Mouse (Mus musculus): Measurements from ENCODE around the gene Steap4.
"Not testable (repeated sequence)": the region's sequence is repeated elsewhere in the genome, so short reads cannot be mapped to it uniquely, and the experiment has no call there.

The Steap4 gene

DNA sequence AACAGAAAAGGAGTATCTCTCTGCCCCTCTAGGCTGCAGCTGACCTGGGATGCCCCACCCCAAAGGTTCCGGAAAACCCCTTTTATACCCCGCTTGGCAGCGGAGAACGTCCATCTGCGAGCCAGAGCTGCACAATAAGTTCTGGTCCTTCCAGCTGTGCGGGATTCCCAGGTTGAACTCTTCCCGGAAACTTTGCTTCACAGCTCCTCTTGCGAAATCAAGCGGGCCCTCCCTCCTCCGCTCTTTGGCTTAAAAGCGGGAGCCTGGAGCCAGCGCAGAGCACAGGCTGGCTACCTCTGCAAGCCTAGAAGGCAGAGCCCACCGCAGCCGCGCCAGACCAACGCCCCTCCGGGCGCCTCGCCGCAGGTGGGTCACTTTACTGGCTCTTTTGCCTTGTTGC is at the start of gene Steap4:
Steap4 (plus strand) TSS at position 282 of the 400 bp plus-strand sequence.
- CTCF ChIA-PET, result no interaction called here

DNA sequence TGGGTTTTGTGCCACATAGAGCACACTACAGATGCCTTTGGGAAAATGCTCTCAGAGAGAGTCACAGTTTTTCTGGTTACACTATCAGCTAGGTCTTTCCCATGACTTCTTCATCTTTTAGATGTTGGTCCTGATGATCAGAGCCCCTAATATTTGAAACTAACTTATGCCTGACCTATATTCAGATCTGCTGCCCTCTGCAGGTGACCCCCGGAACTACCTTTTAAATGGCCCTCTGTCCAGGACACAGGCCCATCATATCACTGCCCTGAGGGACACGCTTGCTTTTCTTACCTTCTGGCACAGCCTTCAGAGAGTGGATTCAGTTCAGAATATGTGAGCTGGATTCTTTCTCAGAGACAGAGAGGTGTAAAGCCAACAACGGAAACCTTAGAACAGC is 48.3 kb upstream of the Steap4 start:
- CTCF ChIA-PET, result no interaction called here

GRCm38 (mm10) chr5:7917501-7918295 is 42.6 kb upstream of the Steap4 start:
- CTCF ChIA-PET, result interaction anchor here (0.6 kb wide), 1 partner anchor 567 kb away, joined by 3 read pairs; no protein-coding TSS in a partner anchor

DNA sequence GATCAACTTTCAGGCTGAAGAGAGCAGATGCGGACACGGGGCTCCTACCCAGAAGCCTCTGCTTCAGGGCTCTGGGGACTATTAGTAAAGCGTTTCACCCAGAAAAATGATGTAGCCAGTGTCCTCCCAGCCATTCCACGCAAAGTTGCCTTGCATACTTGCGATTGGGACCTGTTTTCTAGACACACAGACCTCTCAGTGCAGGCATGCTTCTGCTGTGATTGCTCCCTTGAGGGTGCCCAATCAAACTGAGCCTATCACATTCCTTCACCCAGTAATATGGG is 42.0 kb upstream of the Steap4 start:
- CTCF ChIA-PET, result no interaction called here

DNA sequence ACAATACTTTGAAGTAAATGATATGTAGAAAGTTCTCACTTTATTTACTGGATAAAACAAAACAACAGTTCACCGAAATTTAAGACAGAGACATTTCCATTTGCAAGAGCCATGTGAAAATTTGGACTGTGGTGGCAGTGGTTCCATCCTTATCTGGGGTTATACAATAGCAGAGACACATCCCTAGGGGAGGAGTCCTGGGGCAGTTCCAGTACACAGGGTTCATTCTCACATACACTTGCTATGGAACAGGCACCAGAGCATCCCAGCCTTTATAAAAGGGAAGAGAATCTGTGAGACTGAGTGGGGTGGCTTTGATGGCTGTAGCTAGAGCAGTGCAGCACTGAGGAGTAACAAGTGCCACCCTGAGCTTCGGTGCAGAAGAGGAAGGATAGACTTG is 40.6 kb upstream of the Steap4 start:
- CTCF ChIA-PET, result no interaction called here

DNA sequence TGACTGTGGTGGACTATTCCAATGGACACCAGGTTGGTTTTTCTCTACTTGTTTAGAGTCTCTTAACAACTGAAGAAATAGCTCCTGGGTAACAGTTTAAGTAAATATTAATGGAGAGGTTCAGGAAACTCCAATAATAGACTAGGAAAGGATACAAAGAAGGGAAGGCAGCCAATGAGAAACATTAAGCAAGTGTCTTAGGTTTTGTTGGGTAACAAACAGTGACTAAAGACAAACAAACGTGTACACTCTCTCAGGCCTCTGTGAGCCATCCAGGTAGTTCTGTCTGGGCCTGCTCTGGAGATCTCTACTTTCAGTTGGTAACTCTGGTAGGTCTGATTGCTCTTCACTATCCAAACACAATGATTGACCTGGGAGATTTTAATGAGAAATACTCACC is 37.5 kb upstream of the Steap4 start:
- CTCF ChIA-PET, result no interaction called here

- CTCF ChIA-PET, result interaction anchor here (0.5 kb wide), 1 partner anchor 881 kb away, joined by 3 read pairs; no protein-coding TSS in a partner anchor
These were observed 36.6 kb upstream of the Steap4 start for GRCm38 (mm10) chr5:7923666-7924065.

DNA sequence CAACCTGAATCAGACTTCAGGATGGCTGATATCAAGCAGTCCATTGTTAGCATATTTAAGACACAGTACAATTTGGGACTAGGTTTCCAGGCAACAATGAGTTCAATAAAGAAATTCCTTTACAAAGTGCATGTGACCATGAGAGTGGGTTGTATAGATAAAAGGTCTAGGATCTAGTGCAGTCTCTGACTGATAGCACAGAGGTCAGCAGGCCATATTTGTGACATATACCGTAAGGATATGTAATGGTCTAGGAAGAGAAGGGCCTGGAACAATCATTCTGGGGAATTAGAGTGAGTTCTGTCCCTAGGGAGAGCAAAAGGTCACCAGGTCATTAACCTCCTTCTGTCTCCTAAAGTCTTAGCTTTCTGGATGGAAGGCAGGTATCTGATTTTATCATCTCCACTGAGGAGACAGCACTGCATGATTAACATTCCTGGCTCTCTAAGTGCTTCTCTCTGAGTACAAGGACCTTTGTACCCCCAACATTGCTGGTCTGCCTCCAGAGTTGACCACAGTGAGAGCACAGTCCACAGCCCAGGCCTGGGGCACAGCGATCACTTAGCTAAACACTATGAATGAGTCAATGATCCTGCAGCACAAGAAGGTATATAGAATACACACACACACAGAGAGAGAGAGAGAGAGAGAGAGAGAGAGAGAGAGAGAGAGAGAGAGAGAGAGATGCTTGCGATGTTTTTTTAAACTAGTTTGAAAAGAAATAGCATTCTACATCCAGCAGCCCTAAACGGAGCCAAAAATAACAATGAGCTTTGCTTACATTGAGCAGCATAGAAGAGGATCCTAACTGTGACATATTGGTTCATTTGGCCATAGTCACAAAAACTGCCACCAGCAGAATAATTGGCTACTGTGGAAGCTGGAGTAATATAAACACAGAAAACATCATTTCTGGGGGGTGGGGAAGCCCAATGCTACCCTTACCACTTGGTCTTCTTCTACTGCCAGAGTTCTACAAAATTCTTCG is 27.7 kb upstream of the Steap4 start:
- CTCF ChIA-PET, result no interaction called here

DNA sequence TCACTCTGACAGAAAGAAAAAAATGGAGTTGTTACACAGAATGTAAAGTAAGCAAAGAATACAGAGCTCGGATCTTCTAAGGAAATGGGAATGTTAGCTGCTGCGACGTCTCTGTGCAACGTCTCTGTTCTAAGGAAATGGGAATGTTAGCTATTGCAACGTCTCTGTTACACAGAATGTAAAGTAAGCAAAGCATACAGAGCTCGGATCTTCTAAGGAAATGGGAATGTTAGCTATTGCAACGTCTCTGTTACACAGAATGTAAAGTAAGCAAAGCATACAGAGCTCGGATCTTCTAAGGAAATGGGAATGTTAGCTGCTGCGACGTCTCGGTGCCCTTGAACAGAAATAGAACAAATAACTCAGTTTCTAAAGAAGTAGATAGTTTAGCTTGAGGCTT is 26.8 kb upstream of the Steap4 start:
- CTCF ChIA-PET, result not testable (repeated sequence)

DNA sequence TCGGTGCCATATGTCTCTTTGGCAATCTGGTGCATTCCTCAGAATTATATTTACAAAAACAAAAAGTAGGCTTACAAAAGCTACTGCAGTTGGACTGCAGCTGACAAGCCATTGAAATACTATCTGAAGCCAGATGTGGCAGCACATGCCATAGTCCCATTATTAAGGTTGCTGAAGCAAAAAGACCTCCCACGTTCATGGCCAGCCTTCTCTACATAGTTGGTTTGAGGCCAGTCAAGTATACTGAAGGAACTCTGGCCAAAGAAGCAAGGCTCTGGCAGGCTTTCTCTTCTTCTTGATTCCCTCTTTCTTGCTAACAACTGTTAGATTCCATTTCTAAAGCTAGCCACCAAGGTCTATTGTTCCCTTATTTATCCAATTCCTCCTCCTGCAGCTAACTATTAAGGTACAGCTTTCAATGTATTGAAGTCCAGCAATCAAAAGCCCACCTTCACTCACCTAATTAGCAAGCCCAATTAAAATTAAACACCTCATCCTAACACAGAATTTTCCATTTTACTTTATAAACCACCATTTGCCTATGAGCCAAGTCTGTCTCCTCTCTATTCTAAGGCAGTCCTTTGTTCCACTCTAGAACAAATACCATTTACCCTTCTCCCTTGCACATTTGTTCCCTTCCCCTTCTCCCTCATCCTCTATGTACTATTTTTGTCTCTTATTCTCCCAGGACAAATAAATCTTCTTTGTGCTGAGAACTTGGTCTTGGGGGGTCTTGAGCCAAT is 26.2 kb upstream of the Steap4 start:
- CTCF ChIA-PET, result no interaction called here

GRCm38 (mm10) chr5:7954838-7955237 is 5.4 kb upstream of the Steap4 start:
- CTCF ChIA-PET, result no interaction called here

GRCm38 (mm10) chr5:7955371-7955966 is 4.8 kb upstream of the Steap4 start:
- CTCF ChIA-PET, result no interaction called here

GRCm38 (mm10) chr5:7958061-7958460 is 2.2 kb upstream of the Steap4 start:
- CTCF ChIA-PET, result interaction anchor here (0.6 kb wide), 1 partner anchor 23 kb away, joined by 3 read pairs; no protein-coding TSS in a partner anchor

DNA sequence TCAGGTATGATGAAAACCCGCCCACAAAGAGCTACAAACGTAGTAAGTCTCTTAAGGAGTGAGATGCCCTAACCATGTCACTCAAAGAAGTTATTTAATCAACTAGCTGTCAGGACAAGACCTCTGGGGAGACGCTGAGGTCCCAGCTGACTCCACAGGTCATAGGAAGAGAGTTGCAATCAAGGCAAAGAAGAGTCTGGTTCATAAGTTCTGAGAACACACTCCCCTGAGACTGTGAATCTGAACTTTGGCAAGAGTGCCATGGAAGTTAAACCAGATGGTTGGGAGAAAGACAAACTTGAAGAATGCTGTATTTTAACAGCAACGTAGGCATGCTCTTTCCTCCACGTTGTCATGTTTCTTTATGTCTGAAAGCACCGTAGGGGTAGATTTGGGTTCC is 971 bp upstream of the Steap4 start:
- CTCF ChIA-PET, result interaction anchor here (0.5 kb wide), 1 partner anchor 222 kb away, joined by 5 read pairs; no protein-coding TSS in a partner anchor

DNA sequence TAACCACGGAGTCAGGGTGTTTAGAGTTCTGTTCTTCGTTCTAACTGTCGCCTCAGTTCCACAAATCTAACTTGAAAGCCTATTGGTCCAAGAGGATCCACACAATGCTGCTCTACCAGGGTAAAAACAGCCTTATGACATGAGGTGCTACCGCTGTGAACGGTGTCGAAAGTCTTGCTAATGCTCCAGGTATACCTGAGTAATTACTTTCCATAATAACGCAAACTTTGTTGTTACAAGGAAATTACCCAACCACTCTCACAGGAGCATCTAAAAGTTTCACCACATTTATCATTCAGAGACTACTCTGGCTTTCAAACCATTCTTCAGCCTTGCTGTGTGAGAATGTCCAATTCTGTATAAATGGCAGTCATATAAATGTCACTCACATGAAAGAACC is 856 bp downstream of the Steap4 start:
- CTCF ChIA-PET, result no interaction called here

- CTCF ChIA-PET, result no interaction called here
These were observed 5.0 kb downstream of the Steap4 start for GRCm38 (mm10) chr5:7965281-7965680.

- CTCF ChIA-PET, result no interaction called here
These were observed 7.9 kb downstream of the Steap4 start for GRCm38 (mm10) chr5:7968152-7968551.

- CTCF ChIA-PET, result no interaction called here
These were observed 12.0 kb downstream of the Steap4 start for GRCm38 (mm10) chr5:7972266-7972665.

DNA sequence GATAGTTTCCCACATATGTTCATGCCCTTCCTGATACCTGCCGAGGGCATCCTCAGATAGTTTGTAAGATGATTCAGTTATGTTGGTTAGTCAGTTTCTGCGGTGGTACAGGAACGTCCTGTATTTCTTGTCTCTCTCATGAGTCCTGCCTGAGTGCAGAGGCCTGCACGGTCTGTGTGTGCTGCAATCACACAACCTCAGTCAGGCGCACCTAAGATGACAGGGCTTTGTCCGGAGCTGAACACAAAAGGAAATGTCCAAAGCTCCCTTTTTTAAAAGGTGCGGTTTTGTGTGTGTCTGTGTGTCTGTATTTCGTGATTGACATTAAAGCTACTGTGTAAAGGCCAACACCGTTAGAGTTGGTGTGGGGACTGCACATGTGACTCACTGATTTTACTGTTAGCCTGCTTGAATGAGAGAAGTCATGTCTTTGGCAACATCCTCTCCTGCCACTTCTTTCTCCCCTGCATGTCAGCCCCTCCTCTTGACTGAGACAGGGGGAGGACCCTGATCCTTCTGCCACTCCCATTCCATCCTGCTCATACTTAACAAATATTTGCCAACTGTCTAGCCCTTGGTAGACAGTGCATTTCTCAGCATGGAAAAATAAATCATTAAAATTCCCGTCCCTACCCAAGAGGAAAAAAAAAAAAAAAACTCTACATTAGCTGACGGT is 14.4 kb downstream of the Steap4 start:
- CTCF ChIA-PET, result no interaction called here

DNA sequence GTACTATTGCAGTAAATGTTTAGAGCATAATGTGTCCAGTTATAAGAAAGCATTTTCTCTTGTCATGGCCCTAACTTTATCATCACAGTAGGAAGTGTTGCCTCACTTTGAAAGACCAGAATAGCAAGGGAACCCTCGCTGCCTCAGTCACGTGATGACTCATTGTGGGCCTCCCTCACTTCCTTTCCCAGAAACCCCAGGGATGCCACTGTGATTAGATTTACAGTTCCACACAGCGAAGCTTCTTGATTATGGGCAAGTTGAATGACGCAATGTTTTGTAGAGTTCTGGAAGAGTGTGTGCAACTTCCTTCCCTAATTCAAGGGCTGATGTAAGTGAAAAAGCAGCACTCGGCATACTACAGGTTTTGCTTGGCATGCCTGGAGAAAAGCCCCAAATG is 20.3 kb downstream of the Steap4 start:
- CTCF ChIA-PET, result no interaction called here

- CTCF ChIA-PET, result no interaction called here
These were observed 27.7 kb downstream of the Steap4 start for GRCm38 (mm10) chr5:7987962-7988361.

All from spleen, embryonic (tissue).